Mouse (Mus musculus) retina, adult 2 months (tissue): ENCODE measurements around the gene Rab9.
"Not testable (repeated sequence)": the region's sequence is repeated elsewhere in the genome, so short reads cannot be mapped to it uniquely, and the experiment has no call there.

Experiments
- DNase-seq: peaks from one replicate; pipeline ENCODE4 v3.0.0-alpha.2; 2012; ENCODE audit warnings: low read depth, low spot score

The Rab9 gene

DNA sequence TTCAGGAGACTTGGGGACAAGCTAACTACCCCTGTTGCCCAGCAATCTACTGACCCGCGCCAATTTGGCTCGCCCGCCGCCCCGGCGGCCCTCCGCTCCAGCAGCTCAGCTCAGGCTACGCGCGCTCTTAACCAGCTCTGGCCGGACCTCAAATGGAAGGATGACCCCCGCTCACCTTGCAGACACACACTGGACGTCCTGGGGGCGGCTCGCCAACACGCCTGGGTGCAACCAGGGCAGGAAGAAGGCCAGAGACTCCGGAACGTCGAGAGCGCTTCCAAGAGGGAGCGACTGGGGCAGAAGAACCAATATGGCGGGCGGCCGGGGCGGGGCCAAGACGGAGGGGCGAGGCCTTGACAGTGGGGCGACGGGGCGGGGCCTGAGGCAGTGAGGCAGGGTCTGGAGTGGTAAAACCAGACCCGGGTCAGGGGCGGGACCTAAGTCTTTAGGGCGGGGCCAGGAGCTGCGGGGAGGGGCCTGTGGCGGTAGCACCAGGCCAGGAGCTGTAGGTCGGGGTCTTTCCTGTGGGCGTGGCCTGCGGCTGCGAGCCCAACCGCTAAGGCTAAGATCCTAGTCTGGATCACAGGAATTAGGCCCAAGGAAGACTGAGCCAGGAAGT lies at the start of gene Rab9:
Gene Rab9 (minus strand): TSS at position 503 of the 619 bp plus-strand sequence.
- DNase-seq: peak; percentile 60

DNA sequence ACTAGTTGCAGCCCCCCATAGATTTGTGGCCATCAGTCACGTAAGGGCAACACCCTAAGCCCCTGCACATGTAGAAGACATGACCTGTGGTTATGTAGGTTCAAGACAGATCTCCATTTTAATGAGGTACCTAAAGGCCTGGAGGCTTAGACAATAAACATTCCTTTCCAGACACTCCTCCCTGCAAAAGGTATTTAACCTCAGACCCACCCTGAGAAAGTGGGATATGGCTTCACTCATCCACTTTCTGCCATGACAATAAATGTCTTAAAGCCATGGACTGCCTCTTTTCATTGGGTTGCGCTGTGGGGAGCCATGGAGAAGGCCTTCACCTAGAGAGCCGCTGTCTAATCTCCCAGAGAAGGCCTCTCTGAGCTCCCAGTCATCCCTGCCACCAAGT lies 48.5 kb upstream of the Rab9 start:
- DNase-seq: no peak

DNA sequence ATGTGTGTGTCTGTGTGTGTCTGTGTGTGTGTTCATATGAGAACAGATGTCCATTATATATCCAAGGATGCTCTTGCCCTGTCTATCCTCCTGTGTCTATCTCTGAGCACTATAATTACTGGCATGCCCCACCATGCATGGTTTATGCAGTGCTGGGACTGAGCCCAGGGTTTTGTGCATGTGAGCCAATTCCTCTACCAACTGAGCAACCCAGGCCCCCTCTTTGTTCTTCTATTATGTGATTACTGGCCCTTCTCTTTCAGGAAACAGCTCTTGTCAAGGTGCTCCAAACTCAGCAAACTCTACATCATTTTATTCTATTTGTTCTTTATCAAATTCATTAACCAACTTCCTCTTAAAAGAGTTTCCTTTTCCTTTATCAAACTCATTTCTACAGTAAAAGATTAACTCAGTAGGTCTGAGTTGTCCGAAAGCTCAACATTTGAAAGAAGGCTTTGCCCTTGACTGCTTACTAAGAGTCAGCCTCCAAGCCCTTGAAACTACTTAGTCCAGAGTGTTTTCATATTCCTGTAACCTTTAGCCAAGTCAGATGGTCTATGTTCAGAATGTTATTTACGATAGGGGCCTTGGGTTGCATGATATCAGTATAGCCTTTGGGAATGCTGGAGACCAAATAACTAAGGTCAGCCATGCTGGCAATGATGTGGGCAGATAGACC lies 46.1 kb upstream of the Rab9 start:
- no peak for DNase-seq

DNA sequence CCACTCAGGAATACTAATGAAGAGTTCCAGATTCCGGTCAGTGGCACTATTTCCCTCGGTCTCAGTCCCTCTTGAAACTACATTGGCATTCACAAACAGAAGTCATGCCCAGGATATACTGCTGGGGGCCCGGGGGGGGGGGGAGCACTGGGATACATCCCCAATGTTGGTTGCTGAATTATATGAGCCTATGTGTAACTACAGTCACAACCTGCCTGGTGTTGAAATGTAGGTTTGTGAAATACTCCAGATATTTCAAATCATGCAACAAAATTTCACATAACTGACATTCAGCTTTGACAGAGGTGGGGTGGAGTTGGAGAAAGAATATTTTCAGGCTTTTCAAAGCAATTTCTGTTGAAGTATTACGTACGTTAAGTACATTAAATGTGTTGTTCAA lies 41.1 kb upstream of the Rab9 start:
- DNase-seq: no peak

DNA sequence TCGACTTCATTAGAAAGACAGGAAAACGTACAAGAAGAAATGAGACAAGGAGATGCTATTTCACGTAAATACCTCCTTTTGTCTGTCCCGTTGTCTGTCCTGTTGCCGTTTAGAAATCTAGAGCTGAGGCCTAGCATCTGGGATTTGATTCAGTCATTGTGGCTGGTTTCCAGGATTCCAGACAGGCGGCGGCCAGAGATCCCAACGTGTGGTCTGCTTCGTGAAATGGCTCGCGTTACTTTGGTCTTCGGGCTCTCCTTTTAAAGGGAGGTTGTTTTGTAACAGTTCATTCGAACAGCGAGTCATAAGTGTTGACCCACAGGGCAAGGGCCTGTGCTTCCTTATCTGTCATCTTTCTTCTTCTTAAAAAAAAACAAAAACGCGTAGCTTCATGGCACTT lies 38.7 kb upstream of the Rab9 start, which contains the start of gene Tceanc:
Gene Tceanc (minus strand): TSS at position 223 of the 400 bp plus-strand sequence.
- DNase-seq: no peak

DNA sequence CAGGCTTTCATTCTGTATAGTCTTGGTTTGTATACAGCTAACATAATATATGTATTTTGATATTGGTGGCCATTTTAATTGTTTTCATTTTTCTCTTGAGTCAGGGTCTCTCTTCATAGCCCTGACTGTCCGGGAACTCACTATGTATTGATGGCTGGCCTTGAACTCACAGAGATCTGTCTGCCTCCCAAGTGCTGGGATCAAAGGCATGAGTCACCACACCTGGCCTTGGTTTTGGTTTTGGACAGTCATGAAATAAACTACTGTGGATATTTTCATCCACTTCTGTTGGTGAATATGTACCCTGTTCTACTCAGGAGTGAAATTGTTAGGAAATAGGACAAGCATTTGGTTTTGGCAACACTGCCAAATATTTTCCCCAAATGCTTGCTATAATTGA lies 37.0 kb upstream of the Rab9 start:
- DNase-seq: no peak

DNA sequence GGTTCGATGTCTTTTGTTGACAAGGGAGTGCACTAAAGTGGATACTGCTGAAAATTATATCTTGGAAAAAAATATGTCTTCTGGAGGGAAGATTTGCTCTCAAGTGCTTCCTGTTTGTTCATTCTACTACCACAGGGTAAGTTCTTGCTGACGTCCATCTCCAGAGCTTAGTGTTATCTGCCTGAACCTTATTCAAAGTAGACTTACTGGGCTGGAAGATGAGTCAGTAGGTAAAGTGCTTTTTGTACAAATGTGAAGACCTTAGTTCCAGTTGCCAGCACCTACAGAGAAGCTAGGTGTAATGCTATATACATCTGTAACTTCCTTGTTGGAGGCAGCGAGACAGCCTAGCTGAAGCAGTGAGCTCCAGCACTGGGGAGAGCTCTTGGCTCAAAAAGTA lies 36.3 kb upstream of the Rab9 start:
- no peak for DNase-seq

DNA sequence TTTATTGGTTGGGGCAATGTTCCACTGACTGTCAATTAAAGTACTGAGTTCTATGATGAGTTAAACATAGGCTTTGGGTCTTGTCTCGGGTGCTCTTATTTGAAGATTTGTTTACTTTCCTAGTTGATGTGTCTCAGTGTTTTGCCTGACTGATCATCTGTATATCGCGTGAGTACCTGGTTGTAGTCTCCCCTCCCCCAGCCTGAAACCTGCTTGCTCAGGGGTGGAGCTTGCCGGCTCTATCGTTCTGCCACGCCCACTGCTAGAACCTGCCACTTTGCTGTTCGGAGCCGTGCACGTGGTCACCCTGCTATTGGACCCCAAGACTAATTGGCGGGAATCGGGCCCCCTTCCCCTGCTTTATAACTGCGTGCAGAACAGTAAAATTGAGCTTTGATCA lies 34.4 kb upstream of the Rab9 start:
- not testable (repeated sequence) for DNase-seq

DNA sequence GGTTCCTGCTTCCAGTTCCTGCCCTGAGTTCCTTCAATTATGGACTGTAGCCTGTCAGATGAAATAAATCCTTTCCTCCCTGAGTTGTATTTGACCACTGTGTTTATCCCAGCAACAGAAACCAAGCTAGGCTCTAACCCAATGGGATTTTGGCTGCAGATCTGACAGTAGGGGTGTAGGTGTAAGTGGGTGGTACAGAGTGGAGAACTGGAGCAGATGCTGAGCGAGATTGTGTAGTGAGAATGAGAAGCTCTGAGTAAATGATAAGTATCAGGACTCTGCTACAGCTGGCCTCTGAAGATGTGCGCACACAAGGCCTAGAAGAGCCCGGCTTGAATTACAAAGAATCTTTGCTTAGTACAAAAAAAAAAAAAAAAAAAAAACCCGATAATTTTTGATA lies 32.4 kb upstream of the Rab9 start:
- DNase-seq: no peak

DNA sequence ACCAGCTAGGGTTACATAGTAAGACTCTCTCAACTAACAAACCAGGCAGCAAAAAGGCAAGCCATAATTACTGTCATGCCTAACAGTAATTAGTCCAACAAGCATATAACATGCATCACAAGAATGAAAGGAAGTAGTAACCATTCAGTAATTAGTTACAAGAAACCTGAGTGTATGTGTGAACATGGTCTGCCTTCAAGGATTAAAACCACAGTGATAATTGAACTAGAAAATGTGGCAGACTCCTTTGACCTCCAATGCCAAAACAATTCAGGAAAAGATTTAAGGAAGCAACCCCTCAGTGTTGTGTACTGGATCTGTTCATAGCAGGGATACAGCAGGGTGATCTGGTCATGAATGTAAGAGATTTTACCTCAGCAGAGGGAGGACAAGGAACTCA lies 31.4 kb upstream of the Rab9 start:
- DNase-seq: no peak

DNA sequence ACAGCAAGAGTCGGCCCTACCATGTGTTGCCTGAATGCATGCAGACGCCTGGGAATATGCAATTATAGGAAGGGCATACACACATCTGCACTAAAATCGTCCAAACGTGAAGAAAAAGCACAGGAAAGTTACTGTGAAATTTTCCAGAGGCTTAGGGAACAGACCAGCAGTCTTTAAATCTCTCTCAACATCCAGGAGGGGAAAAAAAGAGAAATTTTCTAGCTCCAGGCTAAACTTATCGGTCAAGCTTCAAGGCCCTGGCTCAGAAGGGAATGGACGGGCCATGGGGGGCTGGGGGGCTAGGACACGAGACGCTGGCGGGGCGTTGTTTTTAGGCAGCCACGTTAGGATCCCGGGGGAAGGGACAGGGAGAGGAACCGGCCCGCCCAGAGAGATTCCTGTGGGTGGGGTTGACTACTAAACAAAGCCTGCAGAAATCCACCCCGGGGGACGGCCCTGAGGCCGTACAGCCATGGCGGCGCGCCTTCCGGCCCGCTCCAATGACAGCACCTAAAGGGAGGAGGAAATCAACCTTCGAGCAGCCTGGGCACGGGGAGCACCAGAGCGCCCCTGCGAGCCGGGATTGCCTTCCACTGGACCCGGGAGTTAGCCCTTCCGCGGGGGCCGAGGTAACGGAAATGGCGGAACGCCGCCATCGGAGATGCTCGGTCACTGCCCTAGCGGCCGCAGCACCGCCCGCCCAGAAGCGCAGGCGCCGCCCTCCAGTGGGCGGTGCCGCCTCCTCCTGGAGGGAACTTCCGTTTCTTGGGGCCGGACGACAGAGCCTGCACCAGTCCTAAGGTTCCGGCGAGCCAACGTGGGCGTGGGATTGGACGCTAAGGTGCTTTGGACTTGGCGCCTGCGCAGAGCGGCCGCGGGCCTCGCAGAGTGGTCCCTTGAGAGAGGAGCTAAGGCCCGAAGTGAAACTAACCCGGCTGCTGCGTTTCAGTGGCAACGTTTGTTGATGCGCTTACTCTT lies 30.4 kb upstream of the Rab9 start:
- peak; percentile 79 for DNase-seq

DNA sequence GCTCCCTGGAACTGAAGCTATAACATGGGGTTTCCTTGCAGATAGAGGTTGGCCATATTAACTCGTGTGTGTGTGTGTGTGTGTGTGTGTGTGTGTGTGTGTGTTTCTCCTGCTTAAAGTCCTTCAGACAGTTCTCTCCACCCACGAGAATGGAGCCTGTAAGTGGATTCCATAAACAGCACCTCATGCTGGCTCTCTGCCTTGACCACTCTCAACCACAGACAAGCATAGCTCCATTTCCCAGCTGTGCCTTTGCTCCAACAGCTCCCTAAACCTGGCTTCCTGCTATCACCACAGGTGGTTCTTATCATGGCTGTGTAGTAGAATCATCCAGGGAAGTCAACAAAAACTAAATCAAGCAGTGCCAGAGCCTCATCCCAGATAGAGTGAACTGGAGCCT lies 24.8 kb upstream of the Rab9 start:
- no peak for DNase-seq

DNA sequence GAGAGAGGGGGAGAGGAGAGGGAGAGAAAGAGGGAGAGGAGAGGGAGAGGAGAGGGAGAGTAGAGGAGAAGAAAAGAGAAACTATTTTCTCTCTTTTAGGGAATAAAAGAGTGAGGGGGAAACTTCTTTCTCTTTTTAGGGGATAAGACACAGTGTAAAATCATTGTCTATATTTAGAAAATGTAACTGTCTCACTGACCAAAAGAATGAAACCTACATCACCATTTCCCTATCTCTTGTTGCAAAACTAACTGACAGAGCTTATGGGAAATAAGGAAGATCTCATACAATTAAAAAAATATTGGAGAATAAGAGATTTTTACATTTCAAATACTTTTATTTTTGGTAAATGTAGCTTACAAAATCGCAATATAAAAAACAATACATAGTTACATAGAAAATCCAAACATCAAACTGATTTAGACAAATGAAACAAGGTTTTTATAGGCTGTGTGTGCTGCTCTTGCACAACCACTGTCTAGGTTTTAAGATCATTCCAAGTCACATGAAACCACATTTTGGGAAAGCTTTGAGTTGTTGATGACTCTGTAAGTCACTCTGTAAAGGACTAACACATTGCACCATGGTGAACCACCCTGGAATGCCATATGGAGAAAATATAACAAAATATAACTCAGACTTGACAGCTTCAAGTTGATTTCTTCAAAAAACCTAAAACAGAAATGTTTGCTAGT lies 20.0 kb upstream of the Rab9 start:
- no peak for DNase-seq

DNA sequence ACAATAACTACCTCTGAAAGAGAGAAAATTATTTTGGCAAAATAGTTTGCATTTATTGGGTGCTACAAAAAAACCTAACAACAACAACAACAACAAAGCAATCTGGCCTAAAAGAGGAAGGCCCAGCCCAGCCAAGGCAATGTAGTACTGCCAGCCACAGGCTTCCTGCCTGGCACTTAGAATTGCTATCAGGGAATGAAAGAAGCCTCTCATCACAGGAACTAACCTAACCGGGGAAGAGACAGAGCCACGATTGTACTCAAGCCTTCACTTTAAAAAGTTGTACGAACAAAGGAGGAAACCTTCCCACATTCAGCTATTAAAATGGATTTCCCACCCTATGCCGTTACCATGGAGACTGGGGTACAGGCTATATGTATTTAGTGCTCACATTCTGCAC lies 18.1 kb upstream of the Rab9 start:
- no peak for DNase-seq

DNA sequence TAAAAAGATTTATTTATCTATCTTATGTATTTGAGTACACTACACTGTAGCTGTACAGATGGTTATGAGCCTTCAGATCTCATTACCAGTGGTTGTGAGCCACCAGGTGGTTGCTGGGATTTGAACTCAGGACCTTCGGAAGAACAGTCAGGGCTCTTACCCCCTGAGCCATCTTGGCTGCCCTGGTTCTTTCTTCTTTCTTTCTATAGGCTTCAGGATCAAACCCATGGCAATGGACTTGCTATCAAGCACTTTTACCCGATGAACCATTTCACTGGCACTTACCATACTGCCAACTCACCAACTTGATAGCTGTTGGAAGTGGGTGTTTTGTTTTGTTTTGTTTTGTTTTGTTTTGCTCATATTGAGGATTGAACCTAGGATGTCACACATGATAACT lies 15.4 kb upstream of the Rab9 start:
- no peak for DNase-seq

DNA sequence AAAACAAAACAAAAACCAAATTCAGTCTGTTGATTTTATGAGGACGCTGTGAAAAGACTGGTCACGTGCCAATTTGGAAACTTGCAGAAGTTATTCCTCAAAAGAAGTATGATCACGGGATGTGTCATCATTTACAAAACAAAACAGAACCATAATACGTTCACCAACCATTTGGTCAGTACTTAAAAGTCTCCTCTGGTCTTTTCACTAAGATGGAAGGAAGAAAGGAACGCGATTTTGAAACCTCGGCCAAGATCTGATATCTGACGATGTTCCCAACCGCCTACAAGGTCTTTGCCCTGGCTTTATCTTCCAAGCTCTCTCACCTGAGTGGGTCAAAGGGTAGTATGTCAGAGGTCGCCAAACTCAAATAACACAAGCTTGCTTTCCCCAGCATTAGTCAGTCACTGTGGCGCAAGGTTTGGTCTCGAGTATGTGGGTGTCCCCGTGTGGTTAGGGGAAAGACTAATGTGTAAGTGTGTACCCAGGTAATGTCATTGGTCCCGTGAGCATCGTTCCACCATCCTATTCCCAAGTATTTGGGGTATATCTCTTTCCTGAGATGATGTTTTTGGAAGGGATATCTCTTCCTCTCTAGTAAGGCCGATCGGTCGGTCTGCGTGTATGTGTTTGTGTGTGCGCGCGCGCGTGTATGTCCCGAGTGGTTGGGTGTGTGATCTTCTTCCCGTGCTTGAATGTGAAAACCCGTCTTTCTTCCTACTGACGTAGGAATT lies 869 bp downstream of the Rab9 start:
- DNase-seq: no peak

DNA sequence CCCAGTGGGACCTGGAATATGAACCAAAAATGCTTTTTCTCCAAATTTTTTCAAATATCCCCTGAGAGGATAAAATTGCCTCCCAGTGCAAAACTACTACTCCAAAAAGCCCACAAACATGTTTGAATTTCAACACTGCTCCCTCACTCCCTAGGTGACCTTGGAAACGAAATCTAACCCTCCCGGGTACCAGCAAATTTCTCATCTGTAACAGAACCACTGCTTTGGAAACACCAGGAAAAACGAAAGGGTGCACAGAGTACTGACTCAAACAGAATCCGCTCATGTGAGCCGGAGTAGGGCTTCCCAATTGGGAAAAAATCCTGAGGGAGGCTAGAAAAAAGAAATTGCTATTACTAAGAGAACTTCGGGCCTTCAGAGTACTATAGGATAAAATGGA lies 2.3 kb downstream of the Rab9 start:
- no peak for DNase-seq

DNA sequence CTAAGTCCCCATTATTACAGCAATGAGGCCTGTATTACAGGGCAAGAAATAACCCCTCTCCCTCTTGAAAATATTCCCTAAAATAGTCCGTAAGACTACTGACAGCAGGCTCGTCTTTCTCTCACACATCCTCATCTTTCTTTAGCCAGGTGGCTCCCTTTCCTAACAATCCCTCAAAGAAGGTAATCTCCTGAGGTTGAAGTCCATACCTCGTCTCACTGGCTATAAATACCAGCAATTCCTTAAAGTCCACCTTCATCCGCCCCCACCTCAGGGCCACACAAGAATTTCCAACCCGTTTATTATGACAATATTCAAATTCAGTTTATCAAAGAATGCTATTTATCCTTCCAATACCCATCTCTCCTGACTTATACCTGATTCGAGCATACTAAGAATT lies 7.1 kb downstream of the Rab9 start:
- DNase-seq: no peak

DNA sequence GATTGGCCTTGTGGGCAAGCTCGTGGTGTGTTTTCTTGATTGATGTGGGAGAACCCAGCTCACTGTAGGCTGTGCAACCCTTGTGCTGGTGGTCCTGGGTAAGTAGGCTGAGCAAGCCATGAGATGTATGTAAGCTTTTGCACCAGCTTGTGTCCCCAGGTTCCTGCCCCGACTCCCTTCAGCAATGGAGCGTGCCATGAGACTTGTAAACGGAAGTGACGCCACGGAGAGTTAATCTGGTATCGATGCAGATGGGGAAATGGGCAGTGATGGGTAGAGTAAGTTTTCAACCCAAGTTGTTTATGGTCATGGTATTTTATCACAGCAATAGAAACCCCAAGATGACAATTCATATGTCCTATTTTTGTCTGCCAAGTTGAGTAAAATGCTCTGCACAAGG lies 11.3 kb downstream of the Rab9 start:
- no peak for DNase-seq

DNA sequence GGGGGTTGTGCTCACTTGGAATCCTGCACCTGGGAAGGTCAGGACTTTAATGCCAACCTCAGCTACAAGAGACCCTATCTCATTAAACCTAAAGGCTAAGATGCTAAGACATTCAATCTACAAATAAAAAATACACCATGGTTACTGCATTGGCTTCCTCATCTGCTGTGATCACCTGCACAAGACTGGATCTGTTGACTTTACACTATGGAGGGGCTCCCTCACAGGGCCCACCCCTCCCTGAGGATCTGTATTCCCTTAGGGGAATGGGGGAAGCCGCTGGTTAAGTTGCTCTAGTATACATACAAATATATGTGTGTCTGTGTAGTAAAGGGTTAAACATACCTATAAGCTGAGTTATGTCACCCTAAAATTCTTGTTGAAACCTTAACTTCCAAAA lies 24.1 kb downstream of the Rab9 start:
- DNase-seq: no peak

DNA sequence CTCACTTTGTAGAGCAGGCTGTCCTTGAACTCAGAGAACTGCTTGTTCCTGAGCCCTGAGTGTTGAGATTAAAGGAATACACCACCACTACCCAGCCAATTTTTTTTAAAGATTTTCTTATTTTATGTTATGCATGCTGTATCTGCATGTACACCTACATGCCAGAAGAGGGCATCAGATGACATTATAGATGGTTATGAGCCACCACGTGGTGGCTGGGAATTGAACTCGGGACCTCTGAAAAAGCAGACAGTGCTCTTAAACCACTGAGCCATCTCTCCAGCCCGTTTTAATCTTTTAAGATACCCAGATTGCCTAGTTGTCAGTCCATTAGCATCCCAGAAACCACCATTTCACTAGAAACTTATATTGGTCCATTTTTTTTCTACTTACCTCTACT lies 25.3 kb downstream of the Rab9 start:
- no peak for DNase-seq
